ENCODE assay signal across 8 mouse cellular contexts in the genomic region with DNA sequence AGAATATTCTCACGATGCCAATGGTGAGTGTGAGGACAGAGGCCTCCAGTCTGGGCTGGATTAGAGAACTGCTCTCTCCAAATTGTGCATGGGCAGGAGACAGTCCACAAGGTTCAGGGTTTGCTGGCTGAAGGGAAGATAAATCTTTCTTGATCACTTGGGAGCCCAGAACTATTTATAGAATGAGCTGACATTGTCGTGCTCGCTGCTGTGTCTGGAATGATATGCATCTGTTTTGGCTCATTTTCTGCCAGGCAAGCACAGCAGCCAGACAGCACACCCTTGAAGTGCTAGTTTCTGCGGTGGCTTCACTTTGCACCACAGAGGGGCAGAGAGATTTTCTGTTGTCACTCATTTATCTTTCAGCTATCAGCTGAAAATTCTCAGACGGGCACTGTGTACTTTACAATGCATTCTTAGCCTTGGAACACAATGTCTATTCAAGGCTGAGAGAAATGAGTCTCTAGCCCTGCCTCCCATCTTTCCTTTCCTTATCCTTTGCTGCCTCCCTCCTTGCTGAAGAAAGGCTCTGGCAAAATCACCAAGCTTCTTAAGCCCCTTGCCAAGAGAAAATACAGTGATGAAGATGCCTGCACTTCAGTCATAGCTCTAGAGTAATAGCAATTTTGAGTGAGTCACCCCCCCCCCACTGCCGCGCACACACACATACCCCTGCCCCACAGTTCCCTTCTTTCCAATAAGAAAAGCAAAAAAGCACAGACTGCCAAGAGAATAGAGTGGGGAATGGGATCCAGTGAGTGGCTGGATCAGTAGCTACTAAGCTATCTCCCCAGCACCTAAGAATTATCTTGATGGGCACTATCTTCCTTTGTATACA.
A peak's percentile ranks its signal among the peaks of the same experiment; 100 is the strongest.
DNase-seq lines count a peak whose midpoint lies in the region; ATAC-seq lines count a peak whose summit lies in the region.
"Had no signal": no experiment of that assay in that cellular context is flagged by ENCODE, and none has a peak within 500 bp of the region (broad histone marks: within the 10 kb centered on the region; RNA-seq: fewer than 3 reads in every experiment).

No protein-coding gene starts in this region.

- DNase-seq in retina, adult 2 months (ENCODE audit: low read depth, low spot score): peak; percentile 3
- no peak for DNase-seq in retina, embryonic 14.5 days (ENCODE audit: low spot score)
- peak; percentile 53 for DNase-seq in gastrocnemius, postnatal 25 days
- DNase-seq in limb, embryonic 10.5 days (ENCODE audit: low spot score): peak; percentile 16
- peak; percentile 54 for DNase-seq in skeletal muscle tissue, adult 2 months (ENCODE audit: low read depth, low spot score)
- no peak for DNase-seq in thymus, adult 18-20 months
- DNase-seq: liver, embryonic 13.5 days had no signal

- WGBS in limb, embryonic 10.5 days: 74% methylated on average over 7 of the region's 7 CpGs

- no peaks in the 10 kb centered on the region for H3K27me3 ChIP-seq in limb, embryonic 10.5 days (ENCODE audit: low read depth, poor library complexity, severe bottlenecking)
- H3K27me3 ChIP-seq: liver, embryonic 13.5 days had no signal

- H3K4me3 ChIP-seq in limb, embryonic 10.5 days: no peak overlapping the region
- H3K4me3 ChIP-seq: liver, embryonic 13.5 days had no signal

- H3K36me3 ChIP-seq in limb, embryonic 10.5 days: no peaks in the 10 kb centered on the region
- H3K36me3 ChIP-seq: liver, embryonic 13.5 days had no signal

- ATAC-seq in cerebellum, adult (ENCODE audit: insufficient number of reproducible peaks, low FRiP score, low TSS enrichment): no peak

- H3K27ac ChIP-seq in limb, embryonic 10.5 days: no peak overlapping the region
- H3K27ac ChIP-seq: liver, embryonic 13.5 days had no signal

- H3K9me3 ChIP-seq in limb, embryonic 10.5 days (replicated peaks): no peaks in the 10 kb centered on the region
- H3K9me3 ChIP-seq: liver, embryonic 13.5 days had no signal

- H3K4me1 ChIP-seq in limb, embryonic 10.5 days: no peaks in the 10 kb centered on the region
- H3K4me1 ChIP-seq: liver, embryonic 13.5 days had no signal

Comparison
In these comparisons a context has a peak if more than half of its experiments do, and no peak if none do; other contexts are left out.
1. DNase-seq: peak in retina, adult 2 months (single experiment), gastrocnemius, postnatal 25 days (single experiment), limb, embryonic 10.5 days (single experiment) and skeletal muscle tissue, adult 2 months (single experiment); none in retina, embryonic 14.5 days (single experiment) and thymus, adult 18-20 months (0 of 2).